Mouse (Mus musculus) CD8-positive naive resting alpha-beta T cell, adult 2 months (primary cell): ENCODE results near the gene Scgb1b3.

Source experiments
- DNase-seq, 2 experiments: peaks; one replicate each; pipeline ENCODE4 v3.0.0; 2022; ENCODE audit warnings: low read depth in 2 of 2, low spot score in 2 of 2

Scgb1b3 gene

DNA sequence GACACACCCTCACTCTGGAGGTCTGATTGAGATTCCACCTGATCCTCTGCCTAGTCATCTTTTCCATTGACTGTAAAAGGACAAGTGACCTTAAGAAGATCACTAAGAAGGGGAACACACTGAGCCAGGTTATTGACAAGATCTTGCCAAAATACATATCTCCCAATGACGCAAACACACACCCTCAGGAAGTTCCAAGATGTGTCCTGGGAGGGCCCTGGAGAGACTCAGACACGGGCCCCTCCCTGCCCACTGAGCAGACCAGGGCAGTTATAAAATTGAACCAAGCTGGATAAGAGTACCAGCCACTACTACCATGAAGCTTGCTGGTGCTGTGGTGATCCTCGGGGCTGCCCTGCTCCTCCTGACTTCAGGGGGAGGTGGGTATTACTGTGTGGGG lies at the start of gene Scgb1b3:
TSS of gene Scgb1b3 (plus strand) at position 301 of the 400 bp plus-strand sequence.
- DNase-seq = no peak

- no peak for DNase-seq
These were observed 13.3 kb upstream of the Scgb1b3 start, which contains the start of gene Scgb2b3 for GRCm38 (mm10) chr7:31362022-31362560. TSS of gene Scgb2b3 (minus strand) at chr7:31362072.
